Mouse (Mus musculus) frontal cortex, postnatal 36 days (tissue): ENCODE results near the gene Castor1.

ENCODE experiments used
- DNase-seq, 2 experiments: peaks; one replicate each; pipeline ENCODE4 v3.0.0; 2022; ENCODE audit warnings: low spot score in 2 of 2

Castor1 gene

GRCm38 (mm10) chr11:4235052-4235655, 17.1 kb downstream of the Castor1 start:
- DNase-seq = no peak

GRCm38 (mm10) chr11:4235665-4236545, 17.9 kb downstream of the Castor1 start, which contains the start of gene Osm:
Osm (plus strand) TSS chr11:4236420.
- no peak for DNase-seq

GRCm38 (mm10) chr11:4236546-4237067, 18.6 kb downstream of the Castor1 start:
- no peak for DNase-seq

GRCm38 (mm10) chr11:4237389-4237912, 19.4 kb downstream of the Castor1 start:
- no peak for DNase-seq

GRCm38 (mm10) chr11:4238167-4238566, 20.1 kb downstream of the Castor1 start:
- no peak for DNase-seq

GRCm38 (mm10) chr11:4239691-4240090, 21.7 kb downstream of the Castor1 start:
- no peak for DNase-seq

GRCm38 (mm10) chr11:4240151-4240550, 22.1 kb downstream of the Castor1 start:
- DNase-seq = no peak

GRCm38 (mm10) chr11:4241180-4241579, 23.2 kb downstream of the Castor1 start:
- DNase-seq = no peak

- DNase-seq = no peak
Observed at GRCm38 (mm10) chr11:4246126-4246525, 28.1 kb downstream of the Castor1 start.

GRCm38 (mm10) chr11:4246623-4247022, 28.6 kb downstream of the Castor1 start:
- DNase-seq = no peak

GRCm38 (mm10) chr11:4247201-4247959, 29.4 kb downstream of the Castor1 start:
- no peak for DNase-seq

- DNase-seq = no peak
Observed at GRCm38 (mm10) chr11:4249151-4249550, 31.1 kb downstream of the Castor1 start.

- DNase-seq = no peak
Observed at GRCm38 (mm10) chr11:4250290-4250689, 32.3 kb downstream of the Castor1 start.

- DNase-seq = no peak
Observed at GRCm38 (mm10) chr11:4251376-4251775, 33.4 kb downstream of the Castor1 start.

GRCm38 (mm10) chr11:4252886-4253285, 34.9 kb downstream of the Castor1 start:
- no peak for DNase-seq

- no peak for DNase-seq
Observed at GRCm38 (mm10) chr11:4256846-4257607, 39.0 kb downstream of the Castor1 start, which contains the start of gene Lif. Lif (plus strand) TSS chr11:4257557.

- DNase-seq = no peak
Observed at GRCm38 (mm10) chr11:4257756-4258155, 39.7 kb downstream of the Castor1 start.

GRCm38 (mm10) chr11:4258657-4259082, 40.6 kb downstream of the Castor1 start:
- peak; percentile 86 to 87 for DNase-seq

GRCm38 (mm10) chr11:4260463-4261187, 42.6 kb downstream of the Castor1 start:
- DNase-seq = no peak

GRCm38 (mm10) chr11:4261188-4261494, 43.1 kb downstream of the Castor1 start:
- DNase-seq = peak in 1 of 2 experiments; percentile 28
